Mouse (Mus musculus) T-helper 1 cell (primary cell): ENCODE measurements around the gene Arl1.
"Not testable (repeated sequence)": the region's sequence is repeated elsewhere in the genome, so short reads cannot be mapped to it uniquely, and the experiment has no call there.

Experiments used
- in situ Hi-C: fragments of 300-600 bp; cut with MboI, MseI; formaldehyde crosslinking; loops from one replicate; pipeline ENCODE4 v1.15.1; 2025; ENCODE audit warnings: high pct_unique_total_duplicates

Arl1 gene

DNA sequence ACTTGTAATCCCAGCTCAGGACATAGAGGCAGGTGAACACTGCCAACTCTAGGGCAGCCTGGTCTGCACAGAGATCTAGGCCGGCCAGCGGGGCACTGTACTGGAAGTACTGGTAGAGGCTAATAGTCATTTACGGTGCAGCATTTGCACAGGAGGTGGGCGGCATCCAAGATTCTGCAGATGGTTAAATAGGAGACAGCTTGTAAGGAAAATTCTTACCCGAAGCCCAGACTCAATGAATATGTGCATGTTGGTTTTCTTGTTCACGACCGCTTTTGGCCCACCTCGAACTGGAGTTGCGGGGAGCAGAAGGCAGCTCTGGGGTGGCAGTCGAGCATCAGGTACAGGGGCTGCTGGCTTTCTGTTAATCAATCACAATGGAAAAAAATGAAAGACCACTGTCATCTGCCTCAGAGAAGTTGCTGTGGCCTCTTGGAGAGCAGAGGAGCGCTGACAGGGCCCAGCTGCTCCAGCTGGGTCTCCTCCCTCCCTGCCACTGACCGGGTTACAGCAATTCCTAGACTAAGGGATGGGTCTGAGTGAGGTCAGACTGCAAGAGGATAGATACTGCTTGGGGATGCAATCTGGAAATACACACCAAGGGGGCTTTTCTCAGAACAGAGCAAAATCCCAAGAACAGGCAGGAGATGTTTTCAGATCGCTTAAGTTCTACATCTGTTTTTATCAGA lies 31.0 kb downstream of the Arl1 start:
- in situ Hi-C loops = no loop called here

DNA sequence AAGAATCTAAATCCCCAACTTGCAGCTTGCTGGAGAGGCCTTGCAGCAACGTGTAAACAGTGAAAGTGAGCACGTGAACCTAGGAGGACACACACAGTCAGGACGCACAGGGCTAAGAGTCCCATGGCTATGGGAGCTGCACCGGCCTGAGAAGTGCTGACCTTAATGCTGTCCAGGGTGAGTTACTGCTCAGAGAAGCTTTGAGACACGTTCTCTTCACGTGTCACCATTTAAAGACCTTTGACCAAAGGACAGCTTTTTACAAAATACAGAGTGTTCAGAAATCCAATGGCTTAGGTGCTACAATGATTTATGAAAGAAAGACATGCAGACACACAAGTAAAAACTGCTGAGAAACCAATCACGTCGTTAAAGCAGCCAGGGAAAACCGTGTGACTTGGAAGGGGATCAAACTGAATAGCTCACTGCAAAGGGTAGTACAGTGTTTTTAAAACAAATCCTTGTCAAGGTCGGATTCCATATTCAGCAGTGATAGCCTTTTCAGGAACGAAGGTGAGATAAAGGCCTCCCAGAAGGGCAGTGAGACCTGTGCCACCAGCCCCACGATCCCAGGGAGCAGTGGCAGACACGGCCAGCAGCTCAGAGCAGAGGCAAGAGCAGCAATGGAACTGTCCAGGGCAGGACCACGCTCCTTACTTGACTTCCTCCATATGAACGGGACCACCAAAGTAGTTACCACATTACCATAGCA lies 34.9 kb downstream of the Arl1 start:
- in situ Hi-C loops = loop anchor here (5.0 kb wide), 1 partner anchor 42 kb away; no protein-coding TSS in a partner anchor

GRCm38 (mm10) chr10:88768961-88769360 lies 38.3 kb downstream of the Arl1 start:
- in situ Hi-C loops = loop anchor here (5.0 kb wide), 1 partner anchor 38 kb away; no protein-coding TSS in a partner anchor

GRCm38 (mm10) chr10:88769676-88770075 lies 39.0 kb downstream of the Arl1 start:
- in situ Hi-C loops = loop anchor here (5.0 kb wide), 1 partner anchor 38 kb away; no protein-coding TSS in a partner anchor

GRCm38 (mm10) chr10:88772965-88773364 lies 42.3 kb downstream of the Arl1 start:
- in situ Hi-C loops = not testable (repeated sequence)

DNA sequence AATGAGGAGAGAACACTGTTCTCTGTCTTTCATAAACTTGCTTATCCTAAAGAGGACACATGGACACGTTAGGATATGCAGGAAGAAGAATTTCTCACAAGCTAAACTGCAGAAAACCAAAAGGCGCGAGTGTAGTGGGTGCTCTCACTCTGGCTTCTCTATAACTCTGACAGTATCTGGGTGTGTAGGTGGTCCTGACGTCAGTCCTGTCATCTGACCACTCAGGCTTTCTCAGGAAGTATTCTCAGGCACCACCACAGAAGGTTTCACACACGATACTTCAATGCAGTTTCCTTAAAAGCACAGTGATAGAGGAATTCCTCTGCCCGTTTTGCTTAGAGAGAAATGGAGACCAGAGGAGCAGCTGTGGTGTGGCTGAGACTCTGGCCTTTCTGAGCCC lies 45.5 kb downstream of the Arl1 start:
- in situ Hi-C loops = loop anchor here (25.0 kb wide), 1 partner anchor 886 kb away; no protein-coding TSS in a partner anchor

- in situ Hi-C loops = loop anchor here (25.0 kb wide), 1 partner anchor 882 kb away; no protein-coding TSS in a partner anchor
Measured at GRCm38 (mm10) chr10:88780716-88781115, 50.1 kb downstream of the Arl1 start.

DNA sequence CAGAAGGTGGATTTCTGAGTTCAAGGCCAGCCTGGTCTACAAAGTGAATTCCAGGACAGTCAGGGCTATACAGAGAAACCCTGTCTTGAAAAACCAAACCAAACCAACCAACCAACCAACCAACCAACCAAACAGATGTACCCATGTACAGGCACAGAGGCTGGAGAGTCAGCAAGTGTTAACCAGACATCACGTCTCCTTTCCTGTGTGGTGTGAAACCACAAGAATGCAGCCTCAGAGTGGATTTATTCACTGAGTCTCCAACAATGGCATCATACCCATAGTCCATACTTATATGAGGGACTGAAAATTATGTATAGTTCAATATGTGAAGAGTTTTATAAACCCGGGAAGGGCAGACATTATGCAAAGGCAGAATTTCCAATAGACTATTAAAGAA lies 52.5 kb downstream of the Arl1 start:
- in situ Hi-C loops = loop anchor here (25.0 kb wide), 1 partner anchor 879 kb away; no protein-coding TSS in a partner anchor

- in situ Hi-C loops = loop anchor here (25.0 kb wide), 1 partner anchor 878 kb away; no protein-coding TSS in a partner anchor
Measured at GRCm38 (mm10) chr10:88783941-88784340, 53.3 kb downstream of the Arl1 start.

- in situ Hi-C loops = loop anchor here (25.0 kb wide), 1 partner anchor 878 kb away; no protein-coding TSS in a partner anchor
Measured at GRCm38 (mm10) chr10:88784513-88784931, 53.9 kb downstream of the Arl1 start.

DNA sequence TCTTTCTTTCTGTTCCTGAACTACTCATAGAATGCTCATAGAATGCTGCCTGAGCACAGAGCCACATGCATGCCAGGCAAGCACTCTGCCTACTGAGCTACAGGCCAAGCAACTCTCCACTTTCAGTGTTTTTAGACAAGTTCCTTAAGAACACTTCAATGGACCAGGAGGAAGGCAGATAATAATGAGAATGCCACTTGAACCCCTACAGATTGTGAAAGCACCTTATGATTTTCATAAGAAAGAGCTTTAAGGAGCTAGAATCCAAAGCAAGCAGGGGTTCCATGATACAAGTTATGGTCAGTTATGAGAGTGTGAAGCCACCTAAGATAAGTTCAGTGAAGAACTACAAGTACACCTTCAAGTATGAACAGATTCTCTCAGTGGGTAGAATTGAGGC lies 63.0 kb downstream of the Arl1 start:
- in situ Hi-C loops = loop anchor here (25.0 kb wide), 1 partner anchor 869 kb away; no protein-coding TSS in a partner anchor
